Comparison of ENCODE assay signal across 9 mouse cellular contexts in genomic region chr3:59059022-59059541, GRCm38 (mm10). TPM values are rescaled to one million over a fixed set of nuclear protein-coding genes. Genes with fewer than 3 reads are reported as not detected.
DNase-seq lines count a peak whose midpoint lies in the region; ATAC-seq lines count a peak whose summit lies in the region.
"Had no signal": no experiment of that assay in that cellular context is flagged by ENCODE, and none has a peak within 500 bp of the region (broad histone marks: within the 10 kb centered on the region; RNA-seq: fewer than 3 reads in every experiment).

No protein-coding gene starts in this region.

- H3K27ac ChIP-seq in embryonic facial prominence, embryonic 14.5 days (replicated peaks; ENCODE audit: low read depth, low read length): no peak overlapping the region
- no peak overlapping the region for H3K27ac ChIP-seq in limb, embryonic 12.5 days
- no peak overlapping the region for H3K27ac ChIP-seq in midbrain, embryonic 15.5 days

- peak overlapping the region; percentile 28; the same call in 1 of the 2 replicates for H3K9ac ChIP-seq in embryonic facial prominence, embryonic 14.5 days (ENCODE audit: low read depth, low read length)
- no peak overlapping the region for H3K9ac ChIP-seq in limb, embryonic 12.5 days (replicated peaks)
- no peak overlapping the region for H3K9ac ChIP-seq in midbrain, embryonic 15.5 days

- DNase-seq in CD4-positive helper T cell, adult 2 months (ENCODE audit: low read depth, low spot score): peak; percentile 44
- peak; percentile 53 to 69 for DNase-seq in adrenal gland, postnatal 36 days
- DNase-seq in embryonic facial prominence, embryonic 14.5 days (ENCODE audit: low spot score): peak; percentile 90
- peak; percentile 32 to 68 for DNase-seq in heart, adult 9 months (ENCODE audit: low spot score in 2 of 2)
- DNase-seq in kidney, adult 9 months: peak; percentile 75
- peak; percentile 51 to 71 for DNase-seq in spleen, postnatal 4 days (ENCODE audit: low spot score in 2 of 2)

- ATAC-seq in embryonic facial prominence, embryonic 14.5 days (ENCODE audit: low read depth): peak; percentile 88
- ATAC-seq in limb, embryonic 12.5 days (ENCODE audit: insufficient number of reproducible peaks, insufficient read depth, low FRiP score, low TSS enrichment, low read depth): peak; percentile 80
- ATAC-seq in midbrain, embryonic 15.5 days (replicated peaks): peak; percentile 94

- no peaks in the 10 kb centered on the region for H3K9me3 ChIP-seq in embryonic facial prominence, embryonic 14.5 days (ENCODE audit: control insufficient read depth, low read length)
- no peaks in the 10 kb centered on the region for H3K9me3 ChIP-seq in limb, embryonic 12.5 days
- H3K9me3 ChIP-seq in midbrain, embryonic 15.5 days: no peaks in the 10 kb centered on the region

- H3K36me3 ChIP-seq in embryonic facial prominence, embryonic 14.5 days (ENCODE audit: control insufficient read depth, insufficient read depth, low read length): no peaks in the 10 kb centered on the region
- no peaks in the 10 kb centered on the region for H3K36me3 ChIP-seq in limb, embryonic 12.5 days
- no peaks in the 10 kb centered on the region for H3K36me3 ChIP-seq in midbrain, embryonic 15.5 days (replicated peaks)

- H3K4me1 ChIP-seq in embryonic facial prominence, embryonic 14.5 days (ENCODE audit: control insufficient read depth, insufficient read depth, low read length): peaks cover 3% of the 10 kb centered on the region; the same call in 1 of the 2 replicates
- H3K4me1 ChIP-seq in limb, embryonic 12.5 days (replicated peaks): peaks cover 10% of the 10 kb centered on the region
- H3K4me1 ChIP-seq in midbrain, embryonic 15.5 days: peaks cover 6% of the 10 kb centered on the region

- 1% methylated on average over 7 of the region's 7 CpGs for WGBS in embryonic facial prominence, embryonic 14.5 days
- WGBS in limb, embryonic 12.5 days: 4% methylated on average over 7 of the region's 7 CpGs
- WGBS in midbrain, embryonic 15.5 days: 4% methylated on average over 7 of the region's 7 CpGs

- no peak overlapping the region for H3K4me3 ChIP-seq in embryonic facial prominence, embryonic 14.5 days (ENCODE audit: low read depth, low read length)
- no peak overlapping the region for H3K4me3 ChIP-seq in limb, embryonic 12.5 days (replicated peaks)
- no peak overlapping the region for H3K4me3 ChIP-seq in midbrain, embryonic 15.5 days

- H3K27me3 ChIP-seq in embryonic facial prominence, embryonic 14.5 days (replicated peaks; ENCODE audit: control insufficient read depth, insufficient read depth, low read length): no peaks in the 10 kb centered on the region
- no peaks in the 10 kb centered on the region for H3K27me3 ChIP-seq in limb, embryonic 12.5 days
- H3K27me3 ChIP-seq in midbrain, embryonic 15.5 days (replicated peaks): no peaks in the 10 kb centered on the region

- H3K4me2 ChIP-seq in embryonic facial prominence, embryonic 14.5 days (ENCODE audit: low read depth, low read length): 0 out of 2 replicates have a peak overlapping the region, but pooled peaks have one; percentile 32
- peak overlapping the region; percentile 30; the same call in 1 of the 2 replicates for H3K4me2 ChIP-seq in limb, embryonic 12.5 days
- peak overlapping the region; percentile 34 for H3K4me2 ChIP-seq in midbrain, embryonic 15.5 days

RNA-seq across cellular contexts. Expression of gene Gpr171, which starts 42.5 kb away (rescaled TPM):
- under 1 TPM in 1 of 2 experiments, not detected in 1; 0.26 TPM for total RNA-seq in adrenal gland, postnatal 36 days (2021)
- 0.80 and 1.1 TPM in 2 replicates for polyA plus RNA-seq in embryonic facial prominence, embryonic 14.5 days (2014; fragmentation: Nextera tagmentation; extraction: Ambion mirVana)
- polyA plus RNA-seq in limb, embryonic 12.5 days (2016; fragmentation: Nextera tagmentation; extraction: Ambion mirVana): 1.1 and 1.3 TPM in 2 replicates
- 1.1 and 1.4 TPM in 2 replicates for polyA plus RNA-seq in midbrain, embryonic 15.5 days (2015; fragmentation: Nextera tagmentation; extraction: Ambion mirVana)
- total RNA-seq: gastrocnemius, postnatal 36 days had no signal

RNA-seq across cellular contexts. Expression of gene Med12l, which starts 53.5 kb away (rescaled TPM):
- 10 to 100 TPM; 12.9 to 13.3 TPM for total RNA-seq in adrenal gland, postnatal 36 days (2021)
- polyA plus RNA-seq in embryonic facial prominence, embryonic 14.5 days (2014; fragmentation: Nextera tagmentation; extraction: Ambion mirVana): 3.3 and 3.4 TPM in 2 replicates
- polyA plus RNA-seq in limb, embryonic 12.5 days (2016; fragmentation: Nextera tagmentation; extraction: Ambion mirVana): 2.1 and 2.4 TPM in 2 replicates
- 4.5 TPM in 2 replicates for polyA plus RNA-seq in midbrain, embryonic 15.5 days (2015; fragmentation: Nextera tagmentation; extraction: Ambion mirVana)
